Mouse (Mus musculus) C2C12 (cell line): ENCODE results near the gene AW551984.

Experiments used
- CEBPB ChIP-seq: IDR thresholded peaks from one replicate; pipeline ENCODE4 v1.6.1; 2011; ENCODE audit warnings: low read depth, mild to moderate bottlenecking, control low read depth, moderate library complexity
- CTCF ChIP-seq: IDR thresholded peaks from one replicate; pipeline ENCODE4 v1.5.1; 2011; ENCODE audit not compliant: control insufficient read depth, insufficient read depth, insufficient read length
- USF1 ChIP-seq: IDR thresholded peaks from one replicate; pipeline ENCODE4 v1.6.1; 2011; ENCODE audit warnings: low read depth, mild to moderate bottlenecking, control low read depth, moderate library complexity

- TF ChIP-seq CEBPB (no peak), CTCF (no peak), USF1 (no peak)
These were observed 1.5 kb downstream of the AW551984 start for GRCm38 (mm10) chr9:39602536-39603332.
